Mouse (Mus musculus) neural tube, embryonic 13.5 days (tissue): Measurements from ENCODE around the gene Sh2d5. TPM values are rescaled to one million over a fixed set of nuclear protein-coding genes. Genes with fewer than 3 reads are reported as not detected.

Experiments used
- ATAC-seq: fragments of 200-750 bp; cut with Nextera tagmentation; 2 replicates; pipeline ENCODE4 v1.8.0; 2017; ENCODE audit warnings: low read depth, mild to moderate bottlenecking, moderate TSS enrichment, moderate library complexity
- H3K27ac ChIP-seq: fragments of 300-500 bp; sonication (generic); replicated peaks from 2 replicates; pipeline ENCODE4 v1.5.1; 2015; ENCODE audit warnings: moderate library complexity, mild to moderate bottlenecking, inconsistent platforms
- H3K27me3 ChIP-seq: fragments of 300-500 bp; sonication (generic); 2 replicates; pipeline ENCODE4 v1.6.1; 2015; ENCODE audit warnings: mild to moderate bottlenecking, inconsistent platforms
- H3K36me3 ChIP-seq: fragments of 300-500 bp; sonication (generic); 2 replicates; pipeline ENCODE4 v1.6.1; 2015; ENCODE audit warnings: mild to moderate bottlenecking, inconsistent platforms
- H3K4me1 ChIP-seq: fragments of 300-500 bp; sonication (generic); replicated peaks from 2 replicates; pipeline ENCODE4 v1.6.1; 2015; ENCODE audit warnings: inconsistent platforms
- H3K4me2 ChIP-seq: fragments of 300-500 bp; sonication (generic); 2 replicates; pipeline ENCODE4 v1.6.1; 2015; ENCODE audit warnings: inconsistent platforms, mild to moderate bottlenecking, moderate library complexity
- H3K4me3 ChIP-seq: fragments of 300-500 bp; sonication (generic); 2 replicates; pipeline ENCODE4 v1.5.1; 2015; ENCODE audit warnings: mild to moderate bottlenecking, inconsistent platforms
- H3K9ac ChIP-seq: fragments of 300-500 bp; sonication (generic); 2 replicates; pipeline ENCODE4 v1.6.1; 2015; ENCODE audit warnings: moderate library complexity, mild to moderate bottlenecking, inconsistent platforms
- H3K9me3 ChIP-seq: fragments of 300-500 bp; sonication (generic); 2 replicates; pipeline ENCODE4 v1.6.1; 2016; ENCODE audit warnings: inconsistent platforms
- WGBS: fragments of 180-500 bp; shearing (Covaris S2); methylation state at CpG from one replicate; pipeline ENCODE4 v1.1.7; 2015; 5-methylcytosine and 5-hydroxymethylcytosine counted together
- polyA plus RNA-seq: library from polyadenylated mRNA; unstranded; fragments of >200 nt; fragmentation: Nextera tagmentation; extraction: Ambion mirVana; gene quantifications from 2 replicates; pipeline ENCODE4 v1.2.1, GENCODE M21; 2015

The Sh2d5 gene
- polyA plus RNA-seq, 1 experiment from 2014 or later: 9.4 TPM

- peak within 1 kb of the TSS; percentile 86 for H3K4me2 ChIP-seq
Observed at GRCm38 (mm10) chr4:138304340-138305104, 54.3 kb downstream of the Sh2d5 start, which contains the start of gene Ddost. Gene Ddost, plus strand, starts transcription at chr4:138304730.

GRCm38 (mm10) chr4:138307025-138307424, 56.8 kb downstream of the Sh2d5 start:
- no peak overlapping the region for H3K27ac ChIP-seq
- H3K4me3 ChIP-seq: no peak overlapping the region
- 81% methylated on average over 3 of the region's 3 CpGs for WGBS
- ATAC-seq: no peak
- H3K27me3 ChIP-seq: no peaks in the 10 kb centered on the region
- no peak overlapping the region for H3K9ac ChIP-seq
- peaks cover 32% of the 10 kb centered on the region for H3K4me1 ChIP-seq
- no peaks in the 10 kb centered on the region for H3K9me3 ChIP-seq
- peaks cover 47% of the 10 kb centered on the region for H3K36me3 ChIP-seq
- no peak overlapping the region for H3K4me2 ChIP-seq

More at GRCm38 (mm10) chr4:138304340-138305104, 54.3 kb downstream of the Sh2d5 start, which contains the start of gene Ddost:
- Histone ChIP-seq H3K9ac (peak within 1 kb of the TSS; percentile 95), H3K4me1 (peaks cover 32% of the 10 kb centered on the region), H3K27ac (peak within 1 kb of the TSS; percentile 87), H3K9me3 (no peaks in the 10 kb centered on the region), H3K36me3 (peaks cover 23% of the 10 kb centered on the region), H3K4me3 (peak within 1 kb of the TSS; percentile 97), H3K27me3 (no peaks in the 10 kb centered on the region)
- peak; percentile 98 for ATAC-seq
- under 1% methylated on average over 64 of the region's 64 CpGs for WGBS

GRCm38 (mm10) chr4:138307739-138308138, 57.5 kb downstream of the Sh2d5 start:
- H3K4me2 ChIP-seq: no peak overlapping the region
- H3K36me3 ChIP-seq: peaks cover 54% of the 10 kb centered on the region
- H3K9me3 ChIP-seq: no peaks in the 10 kb centered on the region
- ATAC-seq: no peak
- H3K9ac ChIP-seq: no peak overlapping the region
- no peaks in the 10 kb centered on the region for H3K27me3 ChIP-seq
- no peak overlapping the region for H3K4me3 ChIP-seq
- WGBS: 91% methylated on average over 12 of the region's 12 CpGs
- H3K27ac ChIP-seq: no peak overlapping the region
- peaks cover 32% of the 10 kb centered on the region for H3K4me1 ChIP-seq

GRCm38 (mm10) chr4:138310311-138310910, 60.2 kb downstream of the Sh2d5 start:
- H3K27ac ChIP-seq: no peak overlapping the region
- H3K4me2 ChIP-seq: no peak overlapping the region
- no peak overlapping the region for H3K9ac ChIP-seq
- WGBS: 93% methylated on average over 19 of the region's 19 CpGs
- no peaks in the 10 kb centered on the region for H3K27me3 ChIP-seq
- peaks cover 16% of the 10 kb centered on the region for H3K4me1 ChIP-seq
- no peak overlapping the region for H3K4me3 ChIP-seq
- ATAC-seq: no peak
- H3K36me3 ChIP-seq: peaks cover 80% of the 10 kb centered on the region
- H3K9me3 ChIP-seq: no peaks in the 10 kb centered on the region

Other genes with a start within 250 kb of the Sh2d5 start
- 172 and 212 TPM in 2 replicates for gene Hp1bp3, start 34.1 kb upstream of the Sh2d5 start, polyA plus RNA-seq
- gene Kif17, start within 50 bp of the Sh2d5 start, polyA plus RNA-seq: 2.1 and 2.2 TPM in 2 replicates
- 214 and 216 TPM in 2 replicates for gene Ddost, start 54.3 kb downstream of the Sh2d5 start, polyA plus RNA-seq
- gene Pink1, start 75.9 kb downstream of the Sh2d5 start, polyA plus RNA-seq: 84.9 and 94.0 TPM in 2 replicates
- gene Cda, start 117.6 kb downstream of the Sh2d5 start, polyA plus RNA-seq: 6.4 and 7.1 TPM in 2 replicates
- 2.2 and 2.6 TPM in 2 replicates for gene Fam43b, start 146.1 kb downstream of the Sh2d5 start, polyA plus RNA-seq
- 19.8 and 21.6 TPM in 2 replicates for gene Mul1, start 184.3 kb downstream of the Sh2d5 start, polyA plus RNA-seq
- 15.0 and 15.3 TPM in 2 replicates for gene Camk2n1, start 203.9 kb downstream of the Sh2d5 start, polyA plus RNA-seq